Mouse (Mus musculus) retina, embryonic 14.5 days (tissue): ENCODE results near the gene Tmem192.
"Not testable (repeated sequence)": the region's sequence is repeated elsewhere in the genome, so short reads cannot be mapped to it uniquely, and the experiment has no call there.

ENCODE experiments used
- DNase-seq: peaks from one replicate; pipeline ENCODE4 v3.0.0-alpha.2; 2015; ENCODE audit warnings: low spot score

Gene Tmem192

DNA sequence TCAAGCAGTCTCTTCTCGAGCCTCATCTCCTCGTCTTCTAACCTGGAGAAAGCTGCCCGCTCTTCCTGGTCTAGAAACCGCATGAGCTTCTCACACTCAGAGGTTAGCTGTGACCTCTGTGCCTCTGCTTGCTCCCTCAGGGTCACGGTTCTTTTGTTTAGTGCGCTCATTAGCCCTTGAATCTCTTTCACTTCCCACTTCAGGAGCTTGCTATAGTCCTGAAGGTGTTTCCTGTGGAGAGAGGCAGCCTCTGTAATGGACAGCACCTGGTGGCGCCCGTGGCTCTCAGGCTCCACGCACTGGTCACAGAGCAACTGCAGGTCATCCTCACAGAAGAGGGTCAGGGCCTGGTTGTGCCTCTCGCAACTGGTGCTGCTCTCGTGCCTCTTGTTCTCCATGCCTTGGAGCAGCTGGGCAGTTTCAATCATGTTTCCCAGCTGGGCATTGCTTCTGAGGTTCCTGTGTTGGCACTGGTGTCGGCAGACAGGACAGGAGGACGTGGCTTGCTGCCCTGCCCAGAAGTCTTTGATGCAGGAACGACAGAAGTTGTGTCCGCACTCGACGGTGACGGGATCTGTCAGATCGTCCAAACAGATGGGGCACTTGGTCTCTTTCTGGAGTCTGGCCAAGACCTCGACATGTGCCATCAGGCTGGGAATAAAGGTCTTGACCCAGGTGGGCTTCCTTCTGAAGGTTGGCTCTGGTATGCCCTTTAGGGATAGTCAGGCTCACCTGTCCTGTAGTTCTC is 36.3 kb downstream of the Tmem192 start:
- DNase-seq, result no peak

DNA sequence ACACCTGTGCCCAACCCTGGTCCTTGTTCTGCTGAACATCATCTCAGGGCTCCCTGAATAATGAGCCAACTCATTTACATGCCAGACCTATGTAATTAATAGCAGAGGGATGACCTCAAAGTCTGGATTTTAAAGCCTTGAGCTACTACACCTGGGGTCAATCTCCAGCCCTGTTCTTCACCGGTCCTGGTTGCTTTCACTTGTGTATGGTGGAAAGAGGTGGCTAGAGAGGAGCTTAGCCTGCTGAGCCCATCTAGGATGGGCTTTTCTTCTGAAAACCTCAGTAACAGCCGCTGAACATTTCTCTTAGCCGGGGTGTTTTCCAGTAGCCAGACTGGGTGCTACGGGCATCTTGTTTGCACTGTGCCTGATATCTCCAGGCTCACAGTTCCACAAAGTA is 40.7 kb downstream of the Tmem192 start, which contains the start of gene Trim75:
Trim75 (minus strand) TSS at position 101 of the 400 bp plus-strand sequence.
- no peak for DNase-seq

DNA sequence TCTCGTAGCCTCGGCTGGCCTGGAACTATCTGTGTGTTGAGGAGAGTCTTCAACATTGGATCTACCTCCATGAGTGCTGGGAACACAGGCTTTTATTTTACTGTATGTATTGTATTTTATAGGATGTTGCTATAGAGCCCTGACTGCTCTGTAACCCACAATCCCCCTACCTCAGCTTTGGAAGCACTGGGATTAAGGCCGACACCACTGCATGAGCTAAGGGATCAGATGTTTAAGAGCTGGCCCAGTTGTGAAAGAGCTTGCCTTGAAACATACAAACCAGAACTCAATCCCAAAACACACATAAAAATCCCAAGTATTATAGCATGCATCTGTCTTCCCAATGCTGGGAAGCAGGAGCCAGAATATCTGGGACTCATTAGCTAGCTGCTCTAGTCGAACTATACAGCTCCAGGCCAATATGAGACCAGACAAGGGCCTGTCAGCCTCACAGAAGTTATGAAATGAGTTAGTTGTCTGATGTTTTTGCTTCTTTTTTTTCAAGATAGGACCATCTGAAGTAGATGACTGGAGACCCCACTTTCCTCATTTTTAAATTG is 51.9 kb downstream of the Tmem192 start:
- DNase-seq, result no peak

DNA sequence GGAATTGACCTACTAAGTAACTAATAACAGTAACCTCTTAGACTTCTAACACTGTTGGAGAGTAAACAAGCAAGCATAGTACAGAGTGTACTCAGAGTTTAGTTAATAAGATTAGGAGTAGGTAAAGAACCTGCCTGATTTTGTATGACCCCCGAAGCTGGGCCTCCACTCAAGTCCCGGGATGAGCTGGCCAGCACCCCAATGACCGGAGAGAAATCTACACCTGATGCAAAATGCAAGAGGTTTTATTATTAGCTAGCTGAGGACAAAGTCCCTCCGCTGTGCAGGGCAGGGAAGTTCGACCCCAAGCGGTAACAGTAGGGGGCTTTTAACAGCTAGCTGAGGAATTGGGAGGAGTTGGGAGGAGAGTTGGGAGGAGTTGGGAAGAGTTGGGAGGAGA is 60.6 kb downstream of the Tmem192 start:
- not testable (repeated sequence) for DNase-seq

DNA sequence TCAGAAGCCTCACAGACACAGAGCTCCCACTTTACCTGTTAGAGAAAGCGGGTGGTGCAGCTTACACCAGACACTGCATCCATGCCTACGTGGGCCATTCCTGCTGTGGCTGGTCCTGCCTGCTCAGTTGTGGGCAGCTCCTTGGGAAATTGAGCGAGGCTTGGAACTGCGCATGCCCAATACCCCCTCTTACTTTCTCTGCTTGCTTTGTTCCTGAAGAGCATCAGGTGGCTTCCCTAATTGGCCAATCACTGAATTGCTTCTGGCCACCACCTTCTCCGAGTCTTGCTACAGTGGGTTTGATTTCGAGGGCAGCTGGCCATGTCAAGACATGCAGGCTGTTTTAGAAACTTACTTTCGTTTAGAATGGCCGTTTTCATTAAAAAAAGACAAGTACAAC is 71.4 kb downstream of the Tmem192 start, which contains the start of the genes Trim61 and Trim60:
Trim61 (minus strand) TSS at position 101 of the 400 bp plus-strand sequence.
Trim60 (minus strand) TSS at position 162 of the 400 bp plus-strand sequence.
- no peak for DNase-seq
